Mouse (Mus musculus): Measurements from ENCODE around the gene Pcgf6. TPM values are rescaled to one million over a fixed set of nuclear protein-coding genes. Genes with fewer than 3 reads are reported as not detected.

Gene Pcgf6
- polyA plus RNA-seq, 1 experiment, result 4.8 TPM

DNA sequence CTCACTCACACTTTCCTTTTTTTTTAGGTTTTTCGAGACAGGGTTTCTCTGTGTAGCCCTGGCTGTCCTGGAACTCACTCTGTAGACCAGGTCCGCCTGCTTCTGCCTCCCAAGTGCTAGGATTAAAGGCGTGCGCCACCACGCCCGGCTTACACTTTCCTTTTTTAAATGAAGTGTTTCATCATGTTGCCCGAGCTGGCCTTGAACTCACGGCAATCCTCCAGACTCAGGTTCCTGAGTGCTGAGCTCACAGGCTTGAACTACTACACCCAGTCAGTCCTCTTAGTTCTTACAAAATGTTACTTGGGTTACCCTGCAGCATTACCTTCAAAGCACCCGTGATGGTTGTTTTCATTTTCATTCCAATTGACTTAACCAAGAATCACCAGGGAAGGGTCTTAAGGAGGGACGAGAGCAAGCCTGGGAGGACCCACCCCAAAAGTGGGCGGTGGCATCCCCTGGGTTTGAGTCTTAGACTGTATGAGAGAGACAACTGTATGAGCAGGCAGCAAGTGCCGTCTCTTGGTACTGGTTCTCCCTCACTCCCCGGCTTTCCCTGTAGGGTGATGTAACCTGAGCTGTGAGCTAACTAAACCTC lies 3.4 kb downstream of the Pcgf6 start:
- H3K4me1 ChIP-seq (ENCODE audit: control insufficient read depth, insufficient read depth, insufficient read length), result peaks cover 3% of the 10 kb centered on the region; the same call in 1 of the 2 replicates
- no peaks in the 10 kb centered on the region for H3K27me3 ChIP-seq (ENCODE audit: control insufficient read depth, insufficient read depth, low read length)
- H3K4me3 ChIP-seq (ENCODE audit: extremely low read depth, insufficient read depth, insufficient read length), result no peak overlapping the region
- TF ChIP-seq POLR2A (IDR thresholded peaks at IDR 0.05; ENCODE audit: low read depth, low read length) (no peak), CTCF (IDR thresholded peaks at IDR 0.05; ENCODE audit: extremely low read depth, insufficient read depth, insufficient read length, insufficient replicate concordance) (no peak)
- 92% methylated on average over 13 of the region's 13 CpGs for WGBS
- no peak for DNase-seq (ENCODE audit: low read depth in 1 of 2, low spot score in 2 of 2)
- H3K27ac ChIP-seq (ENCODE audit: insufficient read depth, low read length), result no peak overlapping the region
- peaks cover 7% of the 10 kb centered on the region for H3K36me3 ChIP-seq (ENCODE audit: control insufficient read depth, insufficient read depth, low read length)

DNA sequence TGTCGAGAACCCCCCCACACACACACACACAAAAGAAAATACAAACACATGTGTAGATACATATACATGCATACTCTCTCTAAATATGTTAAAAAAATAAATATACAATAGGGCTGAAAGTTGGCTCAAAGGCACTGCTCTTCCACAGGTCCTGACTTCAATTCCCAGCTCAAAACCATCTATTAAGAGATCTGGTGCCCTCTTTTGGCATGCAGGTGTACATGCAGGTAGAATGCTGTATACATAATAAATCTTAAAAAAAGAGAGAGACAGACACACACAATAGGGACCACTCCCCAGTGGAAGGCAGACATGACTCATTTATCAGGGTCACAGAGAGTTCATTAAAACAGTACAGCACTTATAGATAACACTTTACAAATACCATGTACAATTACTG lies 4.4 kb downstream of the Pcgf6 start:
- TF ChIP-seq POLR2A (IDR thresholded peaks at IDR 0.05; ENCODE audit: low read depth, low read length) (no peak), CTCF (IDR thresholded peaks at IDR 0.05; ENCODE audit: extremely low read depth, insufficient read depth, insufficient read length, insufficient replicate concordance) (no peak)

DNA sequence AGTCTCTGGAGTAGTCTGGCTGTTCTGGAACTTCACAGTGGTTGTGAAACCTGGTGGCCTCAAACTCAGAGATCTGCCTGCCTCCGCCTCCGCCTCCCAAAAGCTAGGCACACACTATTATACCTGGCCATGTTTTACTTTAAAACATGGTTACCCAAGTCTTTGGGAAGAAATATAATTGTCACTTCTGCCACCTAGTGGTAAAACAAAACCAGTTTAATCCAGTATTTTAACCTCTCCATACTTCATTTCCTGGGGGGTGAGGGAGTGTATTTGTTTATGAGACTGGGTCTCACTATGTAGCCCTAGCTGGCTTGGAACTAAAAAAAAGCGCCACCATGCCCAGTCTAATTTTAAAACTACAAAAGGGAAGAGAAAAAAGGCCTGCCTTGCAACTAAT lies 7.1 kb downstream of the Pcgf6 start:
- Histone ChIP-seq H3K27me3 (ENCODE audit: control insufficient read depth, insufficient read depth, low read length) (no peaks in the 10 kb centered on the region), H3K4me1 (ENCODE audit: control insufficient read depth, insufficient read depth, insufficient read length) (no peaks in the 10 kb centered on the region), H3K4me3 (ENCODE audit: extremely low read depth, insufficient read depth, insufficient read length) (no peak overlapping the region), H3K36me3 (ENCODE audit: control insufficient read depth, insufficient read depth, low read length) (peaks cover 11% of the 10 kb centered on the region), H3K27ac (ENCODE audit: insufficient read depth, low read length) (no peak overlapping the region)
- TF ChIP-seq CTCF (IDR thresholded peaks at IDR 0.05; ENCODE audit: extremely low read depth, insufficient read depth, insufficient read length, insufficient replicate concordance), result no peak
- DNase-seq (ENCODE audit: low read depth in 1 of 2, low spot score in 2 of 2), result no peak
- 78% methylated on average over 3 of the region's 3 CpGs for WGBS

More for the DNA sequence above, 4.4 kb downstream of the Pcgf6 start:
- H3K36me3 ChIP-seq (ENCODE audit: control insufficient read depth, insufficient read depth, low read length), result peaks cover 7% of the 10 kb centered on the region
- WGBS, result 93% methylated on average over 1 of the region's 1 CpGs
- peaks cover 3% of the 10 kb centered on the region; the same call in 1 of the 2 replicates for H3K4me1 ChIP-seq (ENCODE audit: control insufficient read depth, insufficient read depth, insufficient read length)
- DNase-seq (ENCODE audit: low read depth in 1 of 2, low spot score in 2 of 2), result no peak
- H3K27ac ChIP-seq (ENCODE audit: insufficient read depth, low read length), result no peak overlapping the region
- no peaks in the 10 kb centered on the region for H3K27me3 ChIP-seq (ENCODE audit: control insufficient read depth, insufficient read depth, low read length)
- no peak overlapping the region for H3K4me3 ChIP-seq (ENCODE audit: extremely low read depth, insufficient read depth, insufficient read length)

DNA sequence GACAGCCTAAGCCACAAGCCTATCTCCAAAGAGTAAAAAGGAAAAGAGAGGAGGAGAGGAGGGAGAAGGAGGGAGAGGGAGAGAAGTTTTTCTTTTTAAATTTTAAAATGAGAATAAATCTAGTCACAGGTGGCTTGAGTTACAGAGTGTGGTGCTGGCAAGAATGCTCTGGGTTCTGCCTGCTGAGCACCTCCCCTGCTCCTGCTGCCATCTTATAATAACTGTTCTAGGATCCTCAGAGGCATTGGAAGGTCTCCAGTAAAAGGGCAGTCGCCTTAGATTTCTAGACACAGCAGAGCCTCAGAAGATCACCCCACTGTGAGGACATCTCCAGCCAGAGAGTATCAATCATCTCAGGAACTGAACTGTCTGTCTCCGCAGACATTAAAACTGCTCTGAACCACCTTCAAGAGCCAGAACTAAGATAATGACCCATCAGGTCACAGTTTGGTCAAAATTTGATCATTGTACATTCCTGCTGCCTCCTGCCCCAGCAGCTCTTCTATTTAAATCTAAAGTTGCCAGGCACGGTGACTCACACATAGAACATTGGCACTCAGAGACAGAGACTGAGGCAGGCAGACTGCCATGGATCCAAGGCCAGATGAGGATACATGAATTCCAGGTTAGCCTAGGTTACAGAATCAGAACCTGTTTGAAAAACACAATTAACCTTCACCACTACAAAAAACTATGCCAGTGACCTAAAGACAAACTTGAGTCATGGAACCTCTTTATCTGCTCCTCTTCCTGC lies 9.8 kb downstream of the Pcgf6 start:
- Histone ChIP-seq H3K4me3 (ENCODE audit: extremely low read depth, insufficient read depth, insufficient read length) (no peak overlapping the region), H3K36me3 (ENCODE audit: control insufficient read depth, insufficient read depth, low read length) (peaks cover 4% of the 10 kb centered on the region), H3K27ac (ENCODE audit: insufficient read depth, low read length) (no peak overlapping the region), H3K27me3 (ENCODE audit: control insufficient read depth, insufficient read depth, low read length) (no peaks in the 10 kb centered on the region), H3K4me1 (ENCODE audit: control insufficient read depth, insufficient read depth, insufficient read length) (no peaks in the 10 kb centered on the region)
- DNase-seq (ENCODE audit: low read depth in 1 of 2, low spot score in 2 of 2), result no peak
- 92% methylated on average over 3 of the region's 3 CpGs for WGBS
- TF ChIP-seq POLR2A (IDR thresholded peaks at IDR 0.05; ENCODE audit: low read depth, low read length), result no peak
- no peak for TF ChIP-seq CTCF (IDR thresholded peaks at IDR 0.05; ENCODE audit: extremely low read depth, insufficient read depth, insufficient read length, insufficient replicate concordance)

DNA sequence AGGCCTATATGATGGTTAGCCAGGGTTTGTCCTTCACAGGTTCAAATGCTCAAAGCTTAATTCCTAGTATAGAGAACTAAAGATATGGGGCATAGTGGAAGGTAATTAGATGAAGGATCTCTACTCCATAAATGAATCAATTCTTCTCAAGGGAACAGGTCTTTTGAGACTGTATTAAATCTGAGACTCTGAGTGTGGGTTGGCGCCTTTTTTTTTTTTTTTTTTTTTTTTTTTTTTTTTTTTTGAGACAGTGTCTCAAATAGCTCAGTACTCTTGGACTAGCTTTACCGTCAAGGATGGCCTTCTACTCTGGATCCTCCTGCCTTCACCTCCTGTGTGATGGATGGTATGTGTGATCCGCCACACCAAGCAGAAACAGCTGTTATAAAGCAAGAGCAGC lies 14.1 kb downstream of the Pcgf6 start:
- 86% methylated on average over 3 of the region's 3 CpGs for WGBS
- Histone ChIP-seq H3K27ac (ENCODE audit: insufficient read depth, low read length) (no peak overlapping the region), H3K4me3 (ENCODE audit: extremely low read depth, insufficient read depth, insufficient read length) (no peak overlapping the region), H3K27me3 (ENCODE audit: control insufficient read depth, insufficient read depth, low read length) (no peaks in the 10 kb centered on the region), H3K4me1 (ENCODE audit: control insufficient read depth, insufficient read depth, insufficient read length) (no peaks in the 10 kb centered on the region), H3K36me3 (ENCODE audit: control insufficient read depth, insufficient read depth, low read length) (peaks cover 18% of the 10 kb centered on the region)
- DNase-seq (ENCODE audit: low read depth in 1 of 2, low spot score in 2 of 2), result no peak
- no peak for TF ChIP-seq POLR2A (IDR thresholded peaks at IDR 0.05; ENCODE audit: low read depth, low read length)

DNA sequence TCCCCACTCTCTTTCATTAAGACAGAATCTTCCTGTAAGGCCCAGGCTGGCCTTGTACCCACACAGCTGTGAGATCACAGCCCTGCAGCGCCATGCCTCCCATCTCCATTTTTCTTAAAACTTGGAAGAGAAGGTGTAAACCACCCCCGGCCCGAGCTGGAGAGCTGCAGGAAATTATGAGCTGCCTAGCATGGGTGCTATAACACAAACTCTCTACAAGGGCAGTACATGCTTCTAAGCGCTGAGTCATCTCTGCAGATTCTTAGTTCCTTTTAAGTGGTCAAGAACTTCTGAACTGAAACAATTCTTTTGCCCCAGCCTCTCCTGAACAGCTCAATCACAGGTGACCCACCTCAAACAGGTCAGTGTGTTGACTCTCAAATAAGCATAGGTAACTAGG lies 15.8 kb downstream of the Pcgf6 start:
- TF ChIP-seq POLR2A (IDR thresholded peaks at IDR 0.05; ENCODE audit: low read depth, low read length), result no peak
- TF ChIP-seq CTCF (IDR thresholded peaks at IDR 0.05; ENCODE audit: extremely low read depth, insufficient read depth, insufficient read length, insufficient replicate concordance), result no peak
- 67% methylated on average over 4 of the region's 4 CpGs for WGBS
- no peak overlapping the region for H3K27ac ChIP-seq (ENCODE audit: insufficient read depth, low read length)
- no peaks in the 10 kb centered on the region for H3K4me1 ChIP-seq (ENCODE audit: control insufficient read depth, insufficient read depth, insufficient read length)
- H3K36me3 ChIP-seq (ENCODE audit: control insufficient read depth, insufficient read depth, low read length), result peaks cover 17% of the 10 kb centered on the region
- no peak for DNase-seq (ENCODE audit: low read depth in 1 of 2, low spot score in 2 of 2)
- H3K27me3 ChIP-seq (ENCODE audit: control insufficient read depth, insufficient read depth, low read length), result no peaks in the 10 kb centered on the region
- H3K4me3 ChIP-seq (ENCODE audit: extremely low read depth, insufficient read depth, insufficient read length), result no peak overlapping the region

DNA sequence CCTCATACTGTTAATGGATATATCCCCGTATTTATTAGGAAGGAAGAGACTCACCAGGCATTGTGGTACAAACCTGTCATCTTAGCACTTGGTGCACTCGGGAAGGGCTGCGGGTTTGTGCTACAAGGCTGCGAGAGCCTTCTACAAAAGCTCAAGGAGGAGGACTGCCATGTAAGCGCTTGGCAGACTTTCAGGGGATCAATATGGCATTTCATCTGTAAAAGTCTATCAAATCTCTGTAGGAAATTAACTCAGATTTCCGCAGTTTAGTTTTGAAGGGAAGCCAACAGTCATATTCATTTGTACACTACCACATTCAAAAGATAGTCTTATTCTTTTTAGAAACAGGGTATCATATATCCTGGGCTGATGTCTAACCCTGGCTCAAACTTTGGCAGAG lies 18.9 kb downstream of the Pcgf6 start:
- Histone ChIP-seq H3K4me3 (ENCODE audit: extremely low read depth, insufficient read depth, insufficient read length) (no peak overlapping the region; the same call in 1 of the 2 replicates), H3K4me1 (ENCODE audit: control insufficient read depth, insufficient read depth, insufficient read length) (no peaks in the 10 kb centered on the region), H3K27me3 (ENCODE audit: control insufficient read depth, insufficient read depth, low read length) (no peaks in the 10 kb centered on the region), H3K27ac (ENCODE audit: insufficient read depth, low read length) (no peak overlapping the region), H3K36me3 (ENCODE audit: control insufficient read depth, insufficient read depth, low read length) (peaks cover 14% of the 10 kb centered on the region)
- TF ChIP-seq CTCF (IDR thresholded peaks at IDR 0.05; ENCODE audit: extremely low read depth, insufficient read depth, insufficient read length, insufficient replicate concordance) (no peak), POLR2A (IDR thresholded peaks at IDR 0.05; ENCODE audit: low read depth, low read length) (no peak)
- no peak for DNase-seq (ENCODE audit: low read depth in 1 of 2, low spot score in 2 of 2)
- WGBS, result 93% methylated on average over 6 of the region's 6 CpGs
